Mouse (Mus musculus): ENCODE results near the gene Ninj1.

The Ninj1 gene

DNA sequence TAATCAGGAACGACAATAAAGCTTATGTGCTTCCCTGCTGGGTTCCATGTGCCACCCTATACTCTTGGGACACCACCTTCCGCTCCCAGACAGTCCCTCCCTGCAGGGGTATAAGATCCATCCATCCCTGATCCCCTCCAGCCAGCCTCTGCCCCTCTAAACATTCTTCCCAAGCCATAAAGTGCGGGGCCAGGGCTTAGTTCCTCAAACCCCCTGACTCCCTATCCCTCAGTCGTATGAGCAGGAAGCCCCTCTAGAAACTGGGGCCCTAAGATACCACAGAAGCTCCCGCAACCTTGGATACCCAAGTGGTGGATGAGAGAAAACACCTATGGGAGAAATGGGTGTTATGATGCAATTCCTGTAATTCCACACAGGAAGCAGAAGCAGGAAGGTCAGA, 8.9 kb downstream of the Ninj1 start:
- DNase-seq (ENCODE audit: low spot score in 2 of 2), result no peak

DNA sequence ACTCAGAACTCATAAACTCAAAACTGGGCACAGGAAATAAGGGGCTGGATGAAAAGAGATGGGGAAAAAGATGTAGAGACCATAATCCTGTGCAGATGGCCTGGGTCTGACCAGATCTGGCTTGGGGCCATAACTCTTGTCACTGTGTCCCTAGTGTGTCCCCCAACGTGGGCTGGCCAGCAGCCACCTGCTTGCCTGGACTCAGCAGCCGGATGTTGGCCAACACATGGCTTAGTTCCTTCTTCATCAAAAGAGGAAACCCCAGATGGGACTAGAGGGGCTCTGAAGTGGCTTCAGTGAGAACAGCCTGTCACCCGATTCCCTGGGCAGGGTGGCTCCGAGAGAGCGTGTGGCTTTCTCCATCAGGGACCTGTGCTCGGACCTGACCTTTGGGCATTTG, 9.5 kb downstream of the Ninj1 start:
- no peak for DNase-seq (ENCODE audit: low spot score in 2 of 2)

DNA sequence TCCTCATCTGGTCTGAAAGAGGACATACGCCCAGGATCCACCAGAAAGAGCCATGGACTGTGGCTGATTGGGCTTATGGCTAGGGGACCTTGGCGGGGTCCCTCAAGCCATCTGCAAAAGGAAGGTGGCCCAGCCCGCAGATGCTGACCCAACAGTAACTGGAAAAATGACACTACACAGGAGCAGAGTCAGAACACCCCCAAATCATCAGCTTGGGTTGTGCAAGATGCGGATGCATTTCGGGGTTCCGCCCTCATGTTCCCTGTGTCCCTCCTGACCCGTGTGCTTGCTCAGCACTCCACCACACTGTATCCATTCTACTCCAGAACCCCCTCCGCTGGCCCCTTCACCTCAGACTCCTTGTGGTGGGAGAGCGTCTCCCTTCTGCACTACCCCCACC, 11.4 kb downstream of the Ninj1 start:
- DNase-seq (ENCODE audit: low spot score in 2 of 2), result no peak

DNA sequence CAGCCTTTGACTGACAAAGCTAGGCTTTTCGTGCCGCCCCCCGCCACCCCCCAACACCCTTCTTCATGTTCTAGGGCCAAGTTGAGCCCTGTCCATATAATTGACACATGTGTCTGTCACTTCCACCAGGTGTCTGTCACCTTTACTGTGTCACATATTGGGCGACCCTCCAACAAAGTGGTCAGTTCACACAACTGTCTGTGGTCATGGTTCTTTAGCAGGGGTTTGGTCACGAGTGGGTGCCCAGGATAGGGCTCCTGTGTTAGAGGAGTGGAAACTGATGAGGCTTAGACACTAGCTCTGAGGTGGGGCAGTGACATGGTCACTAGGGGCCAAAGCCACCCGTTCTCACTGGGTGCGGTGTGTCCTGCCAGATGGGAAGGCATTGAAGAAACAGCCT, 12.6 kb downstream of the Ninj1 start:
- DNase-seq (ENCODE audit: low spot score in 2 of 2), result no peak

DNA sequence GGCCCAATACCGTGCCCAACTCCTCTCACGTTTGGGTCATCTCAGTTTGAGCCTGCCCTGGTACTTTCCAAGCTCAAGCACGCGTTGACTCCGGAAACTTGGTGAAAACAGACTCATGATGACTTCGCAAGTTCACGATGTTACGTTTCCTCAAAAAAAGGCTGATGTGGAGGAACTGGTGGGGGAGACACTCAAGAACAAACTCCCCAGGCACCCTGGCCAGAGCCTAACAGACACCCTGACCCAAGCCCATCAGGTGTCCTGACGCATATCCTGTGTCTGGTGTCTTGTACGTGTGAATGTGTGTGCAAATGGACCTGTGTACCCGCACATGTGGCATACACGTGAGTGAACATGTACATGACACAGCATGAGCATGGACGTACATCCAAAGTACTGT, 13.4 kb downstream of the Ninj1 start:
- DNase-seq (ENCODE audit: low spot score in 2 of 2), result no peak

DNA sequence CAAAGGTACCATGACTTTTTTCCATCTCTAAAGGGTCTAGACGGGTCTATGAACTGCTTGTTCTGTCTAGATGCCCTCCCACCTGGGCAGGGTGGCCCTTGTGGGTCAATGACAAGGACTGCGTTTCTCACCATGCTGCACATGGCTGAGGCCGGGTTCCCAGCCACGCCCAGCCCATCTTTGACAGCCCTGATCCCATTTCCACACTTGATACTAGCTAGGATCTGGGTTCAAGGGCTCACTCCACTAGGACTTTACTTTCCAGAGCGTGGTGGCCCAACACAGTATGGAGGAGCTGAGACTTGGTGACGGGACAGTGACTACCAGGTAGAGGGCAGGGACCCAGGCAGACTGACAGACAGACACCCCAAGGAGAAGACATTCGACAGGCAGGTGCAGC, 15.3 kb downstream of the Ninj1 start:
- no peak for DNase-seq (ENCODE audit: low spot score in 2 of 2)

DNA sequence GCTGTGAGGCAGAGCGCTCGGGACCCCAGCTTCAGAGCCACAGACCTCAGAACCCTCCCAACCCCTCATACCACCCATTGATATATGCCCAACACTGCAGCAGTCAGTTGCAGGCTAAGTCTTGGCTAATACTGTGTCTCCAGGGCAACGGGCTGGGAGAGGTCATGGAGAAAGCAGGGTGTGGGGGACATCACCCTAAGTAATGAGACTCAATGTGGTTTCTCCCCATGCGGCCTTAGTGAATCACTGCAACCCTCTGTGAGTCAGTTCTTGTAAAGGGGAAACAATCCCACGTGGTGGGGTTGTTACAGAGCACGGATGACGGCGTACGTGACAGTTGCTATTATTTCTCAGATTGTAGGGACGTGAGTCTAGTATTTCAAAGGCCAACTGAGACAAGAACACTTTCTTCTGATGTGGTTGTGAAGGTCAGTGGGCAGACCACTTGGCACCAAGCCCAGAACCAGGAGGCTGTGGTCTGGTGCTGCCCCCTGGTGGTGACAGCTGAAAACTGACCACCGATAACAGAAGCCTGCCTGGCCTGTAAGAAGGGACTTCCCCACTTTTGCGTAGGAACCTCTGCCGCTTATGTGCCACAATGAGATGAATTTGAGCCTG, 18.2 kb downstream of the Ninj1 start:
- peak; percentile 64 to 72 for DNase-seq (ENCODE audit: low spot score in 2 of 2)

- DNase-seq (ENCODE audit: low spot score in 2 of 2), result no peak
Measured at GRCm38 (mm10) chr13:49206341-49206740, 19.1 kb downstream of the Ninj1 start.

DNA sequence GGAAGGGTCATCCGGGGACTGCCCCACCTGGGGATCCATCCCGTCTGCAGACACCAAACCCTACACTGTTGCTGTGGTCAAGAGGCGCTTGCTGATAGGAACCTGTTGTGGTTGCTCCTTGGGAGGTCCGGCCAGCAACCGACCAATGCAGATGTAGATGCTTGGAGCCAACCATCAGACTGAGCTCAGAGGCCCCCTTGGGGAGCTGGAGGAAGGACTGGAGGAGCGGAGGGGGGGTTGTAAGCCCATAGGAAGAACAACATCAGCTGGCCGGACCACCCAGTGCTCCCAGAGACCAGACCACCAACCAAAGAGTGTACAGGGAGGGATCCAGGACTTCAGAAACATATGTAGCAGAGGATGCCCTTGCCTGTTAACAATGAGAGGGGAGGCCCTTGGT, 22.0 kb downstream of the Ninj1 start:
- no peak for DNase-seq (ENCODE audit: low spot score in 2 of 2)

- no peak for DNase-seq (ENCODE audit: low spot score in 2 of 2)
Measured at GRCm38 (mm10) chr13:49212711-49213500, 25.6 kb downstream of the Ninj1 start.

DNA sequence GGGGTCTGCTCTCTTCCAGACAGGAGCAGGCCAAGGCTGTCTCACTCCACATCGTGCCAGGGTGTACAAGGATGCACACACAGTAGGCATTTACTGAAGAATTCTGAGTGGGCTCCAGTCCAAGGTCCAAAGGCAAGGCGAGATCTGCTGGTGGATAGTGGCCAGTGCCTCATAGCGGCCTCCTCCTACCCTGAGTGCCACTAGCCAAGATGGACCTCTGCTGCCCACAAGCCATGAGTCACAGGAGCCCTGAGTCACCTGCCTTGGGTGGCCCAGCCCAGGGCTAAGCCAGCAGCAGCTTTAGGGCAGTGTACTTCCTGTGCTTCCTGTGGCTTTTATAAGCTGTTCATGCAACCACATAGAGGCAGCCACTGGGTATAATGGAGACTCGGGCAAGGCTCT, 26.2 kb downstream of the Ninj1 start:
- DNase-seq (ENCODE audit: low spot score in 2 of 2), result no peak

DNA sequence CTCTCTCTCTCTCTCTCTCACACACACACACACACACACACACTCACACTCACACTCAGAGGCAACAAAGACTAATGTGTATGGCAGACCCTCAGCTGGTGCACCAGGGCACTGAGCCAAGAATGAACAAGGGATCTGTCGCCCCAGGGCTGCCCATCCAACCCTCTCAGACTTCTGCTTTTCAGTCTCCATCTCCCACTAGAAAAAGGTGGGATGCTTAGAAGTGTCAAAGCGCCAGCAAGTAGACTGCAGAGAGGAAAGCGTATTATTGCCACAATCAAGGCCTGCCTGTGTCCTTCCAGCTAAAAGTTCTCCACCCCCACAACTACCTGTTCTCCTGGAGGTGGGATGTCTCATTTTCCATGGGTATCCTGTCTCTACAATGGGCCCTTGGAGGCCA, 27.2 kb downstream of the Ninj1 start:
- DNase-seq (ENCODE audit: low spot score in 2 of 2), result no peak

- no peak for DNase-seq (ENCODE audit: low spot score in 2 of 2)
Measured at GRCm38 (mm10) chr13:49215128-49215503, 27.8 kb downstream of the Ninj1 start.

DNA sequence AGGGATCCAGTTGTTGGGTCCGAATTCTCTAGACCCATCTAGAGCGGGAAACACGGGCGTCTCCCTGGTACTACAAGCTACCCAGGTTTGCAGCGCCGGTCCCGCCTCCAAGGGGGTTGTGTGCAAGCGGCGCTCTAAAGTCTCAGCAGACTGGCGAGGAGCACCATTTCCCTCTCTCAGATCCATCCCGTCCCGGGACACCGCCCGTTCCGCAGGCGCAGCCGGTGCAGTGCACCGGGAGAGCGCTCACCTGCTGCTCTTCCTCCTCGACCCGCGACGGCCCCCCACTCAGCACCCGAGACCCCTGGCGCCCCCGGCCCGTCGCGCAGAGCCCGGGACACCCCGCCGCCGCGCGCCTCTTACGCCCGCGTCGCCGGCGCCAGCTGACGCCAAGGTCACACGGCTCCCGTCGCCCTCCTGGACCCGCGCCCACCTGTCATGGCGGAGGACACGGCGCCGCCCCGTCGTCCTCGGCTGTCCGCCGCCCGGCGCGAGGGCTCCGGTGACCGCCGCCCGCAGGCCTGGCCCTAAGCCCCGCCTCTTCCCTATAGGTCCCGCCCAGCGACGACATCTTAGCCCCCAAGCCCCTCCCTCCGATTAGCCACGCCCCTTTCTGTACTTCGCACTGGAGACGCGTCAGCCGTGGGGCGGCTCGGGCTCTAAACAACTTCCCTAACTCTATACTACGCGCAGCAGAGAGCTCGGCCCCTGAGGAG, 28.4 kb downstream of the Ninj1 start, which contains the start of gene Card19:
Gene Card19, minus strand, starts transcription at position 534 of the 716 bp plus-strand sequence.
- DNase-seq (ENCODE audit: low spot score in 2 of 2), result peak; percentile 78 to 85

GRCm38 (mm10) chr13:49216220-49216552, 28.9 kb downstream of the Ninj1 start:
- no peak for DNase-seq (ENCODE audit: low spot score in 2 of 2)

- no peak for DNase-seq (ENCODE audit: low spot score in 2 of 2)
Measured at GRCm38 (mm10) chr13:49216808-49217561, 29.7 kb downstream of the Ninj1 start.

DNA sequence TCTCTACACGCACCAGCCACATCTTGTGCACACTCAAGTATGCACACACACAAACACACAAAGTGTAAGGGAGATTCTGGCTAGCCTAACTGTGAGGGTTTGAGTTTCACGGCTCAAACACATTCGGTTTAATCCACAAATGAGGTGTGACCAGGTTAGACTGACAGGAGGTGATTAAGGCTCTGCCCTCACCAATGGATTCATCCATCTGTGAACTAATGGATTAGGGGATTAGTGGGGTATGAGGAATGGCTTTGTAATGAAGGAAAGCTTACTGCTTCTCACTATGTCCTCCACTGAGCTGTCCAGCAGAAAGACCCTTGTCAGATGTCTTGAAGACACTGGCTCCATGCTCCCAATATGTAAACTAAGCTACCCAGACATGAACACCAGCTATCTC, 31.4 kb downstream of the Ninj1 start:
- DNase-seq (ENCODE audit: low spot score in 2 of 2), result no peak

GRCm38 (mm10) chr13:49219367-49219766, 32.1 kb downstream of the Ninj1 start:
- DNase-seq (ENCODE audit: low spot score in 2 of 2), result no peak

DNA sequence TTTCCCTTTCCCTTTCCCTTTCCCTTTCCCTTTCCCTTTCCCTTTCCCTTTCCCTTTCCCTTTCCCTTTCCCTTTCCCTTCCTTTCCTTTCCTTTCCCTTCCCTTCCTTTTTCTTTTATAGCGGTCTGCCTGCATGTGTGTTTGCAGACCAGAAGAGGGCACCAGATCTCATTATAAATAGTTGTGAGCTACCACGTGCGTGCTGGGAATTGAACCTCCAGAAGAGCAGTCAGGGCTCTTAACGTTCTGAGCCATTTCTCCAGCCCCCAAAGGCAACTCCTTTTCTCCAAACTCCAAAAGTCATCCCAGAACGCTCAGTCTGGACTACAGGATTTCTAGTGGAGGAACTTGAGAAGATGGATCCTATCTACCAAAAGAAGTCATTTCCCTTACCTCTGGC, 33.6 kb downstream of the Ninj1 start:
- DNase-seq (ENCODE audit: low spot score in 2 of 2), result no peak

DNA sequence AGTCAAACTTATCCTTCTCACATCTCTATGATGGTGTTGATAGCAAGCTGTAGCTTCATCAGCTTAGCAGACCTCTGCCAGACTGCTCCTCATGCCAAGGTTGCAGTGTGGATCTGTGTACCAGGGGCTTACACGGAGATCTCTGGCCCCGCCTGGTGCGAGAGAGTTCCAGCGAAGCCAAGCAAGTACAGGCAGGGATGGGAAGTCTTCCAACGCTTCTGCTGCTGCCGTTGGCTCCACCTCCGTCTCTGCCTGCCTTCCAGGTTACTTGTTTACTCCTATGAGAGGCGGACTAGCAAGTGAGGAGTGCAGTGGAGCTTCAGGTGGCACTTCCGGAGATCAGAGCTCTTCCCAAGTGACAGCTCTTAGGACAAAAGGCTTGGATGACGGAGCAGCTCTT, 37.0 kb downstream of the Ninj1 start:
- no peak for DNase-seq (ENCODE audit: low spot score in 2 of 2)

GRCm38 (mm10) chr13:49224729-49225128, 37.4 kb downstream of the Ninj1 start:
- no peak for DNase-seq (ENCODE audit: low spot score in 2 of 2)

- DNase-seq (ENCODE audit: low spot score in 2 of 2), result no peak
Measured at GRCm38 (mm10) chr13:49225159-49225558, 37.9 kb downstream of the Ninj1 start.
